Mouse (Mus musculus) common myeloid progenitor, adult 5-6 weeks (primary cell): ENCODE measurements around the gene Pik3cd. TPM values are rescaled to one million over a fixed set of nuclear protein-coding genes. Genes with fewer than 3 reads are reported as not detected.

ENCODE experiments used
- ATAC-seq: replicated peaks from 2 replicates; pipeline ENCODE4 v1.8.0; 2016; ENCODE audit warnings: low read depth, mild to moderate bottlenecking, moderate TSS enrichment, inconsistent platforms; ENCODE audit not compliant: poor library complexity, severe bottlenecking
- total RNA-seq: library from RNA; stranded (forward); fragments of 200-1000, 187-1606 nt; gene quantifications from 2 replicates; pipeline ENCODE4 v1.2.3, GENCODE M21; 2017

The Pik3cd gene
- total RNA-seq, 1 experiment from 2014 or later, result 44.6 TPM

- peak; percentile 70 for ATAC-seq
These were observed 23.4 kb upstream of the Pik3cd start for GRCm38 (mm10) chr4:149725661-149726350.

GRCm38 (mm10) chr4:149724916-149725470 is 22.6 kb upstream of the Pik3cd start:
- ATAC-seq, result no peak

GRCm38 (mm10) chr4:149723855-149724731 is 21.7 kb upstream of the Pik3cd start:
- no peak; the same call in 1 of the 2 replicates for ATAC-seq

GRCm38 (mm10) chr4:149723021-149723390 is 20.6 kb upstream of the Pik3cd start:
- no peak for ATAC-seq

GRCm38 (mm10) chr4:149722104-149723020 is 20.0 kb upstream of the Pik3cd start:
- ATAC-seq, result no peak

GRCm38 (mm10) chr4:149721163-149721562 is 18.8 kb upstream of the Pik3cd start:
- no peak for ATAC-seq

GRCm38 (mm10) chr4:149719686-149720085 is 17.3 kb upstream of the Pik3cd start:
- ATAC-seq, result peak; percentile 59

GRCm38 (mm10) chr4:149714542-149714941 is 12.2 kb upstream of the Pik3cd start:
- ATAC-seq, result no peak

GRCm38 (mm10) chr4:149711955-149712354 is 9.6 kb upstream of the Pik3cd start:
- ATAC-seq, result peak; percentile 60

- ATAC-seq, result no peak
These were observed 9.1 kb upstream of the Pik3cd start for GRCm38 (mm10) chr4:149711485-149711884.

GRCm38 (mm10) chr4:149710510-149710909 is 8.1 kb upstream of the Pik3cd start:
- peak; percentile 99 for ATAC-seq

GRCm38 (mm10) chr4:149705941-149706340 is 3.6 kb upstream of the Pik3cd start:
- 0 out of 2 replicates have a peak, but pooled peaks have one; percentile 22 for ATAC-seq

- ATAC-seq, result no peak
These were observed 2.9 kb upstream of the Pik3cd start for GRCm38 (mm10) chr4:149705298-149705697.

GRCm38 (mm10) chr4:149701426-149702209 is 753 bp downstream of the Pik3cd start:
- ATAC-seq, result peak; percentile 24; the same call in 1 of the 2 replicates

GRCm38 (mm10) chr4:149699953-149700352 is 2.4 kb downstream of the Pik3cd start:
- ATAC-seq, result no peak

- peak; percentile 44 for ATAC-seq
These were observed 4.1 kb downstream of the Pik3cd start for GRCm38 (mm10) chr4:149698197-149698821.

GRCm38 (mm10) chr4:149697506-149698196 is 4.7 kb downstream of the Pik3cd start:
- peak; percentile 55 for ATAC-seq
